Mouse (Mus musculus): ENCODE results near the gene Ttn. TPM values are rescaled to one million over a fixed set of nuclear protein-coding genes. Genes with fewer than 3 reads are reported as not detected.

Ttn gene
- total RNA-seq, 2 experiments from 2014 or later, result 1.1 to 2.0 TPM

DNA sequence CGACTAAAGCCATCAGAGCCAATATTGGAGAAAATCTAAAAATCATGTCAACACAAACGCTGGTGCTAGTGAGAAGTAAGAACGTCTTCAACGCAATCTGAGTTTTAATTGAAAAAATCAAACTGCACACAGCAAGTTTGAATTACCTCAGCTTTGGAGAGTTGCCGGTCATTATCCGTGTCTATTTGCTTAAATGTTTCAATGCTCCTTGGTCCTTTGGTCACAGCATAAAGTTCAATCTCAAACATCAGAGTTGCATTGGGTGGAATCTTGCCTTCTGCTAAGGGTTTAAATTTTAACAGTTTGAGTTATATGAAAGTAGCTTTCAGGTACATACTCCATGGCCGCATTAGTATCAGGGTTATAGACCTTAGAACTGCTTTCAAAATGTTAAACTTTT, 316.8 kb downstream of the Ttn start:
- DNase-seq (ENCODE audit: low spot score in 2 of 2), result no peak

DNA sequence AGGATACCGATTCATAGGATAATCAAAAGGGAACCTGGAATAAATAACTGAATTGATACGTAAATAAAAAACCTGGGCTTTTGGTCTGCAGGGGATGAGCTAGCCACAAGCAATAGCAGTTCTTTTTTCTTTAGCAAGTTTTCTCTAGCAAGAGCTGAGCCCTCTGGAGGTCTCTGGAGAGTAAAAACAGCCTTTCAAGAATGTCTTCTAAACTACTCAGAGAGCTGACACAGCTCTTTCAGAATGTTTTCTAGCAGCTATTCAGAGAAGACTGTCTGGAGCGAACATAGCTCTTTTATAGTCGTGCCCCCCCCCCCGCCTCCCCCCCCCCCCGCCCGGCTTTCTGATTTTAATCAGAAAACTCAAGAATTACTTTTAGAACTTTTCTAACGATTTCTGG, 322.9 kb downstream of the Ttn start:
- no peak for DNase-seq (ENCODE audit: low spot score in 2 of 2)

DNA sequence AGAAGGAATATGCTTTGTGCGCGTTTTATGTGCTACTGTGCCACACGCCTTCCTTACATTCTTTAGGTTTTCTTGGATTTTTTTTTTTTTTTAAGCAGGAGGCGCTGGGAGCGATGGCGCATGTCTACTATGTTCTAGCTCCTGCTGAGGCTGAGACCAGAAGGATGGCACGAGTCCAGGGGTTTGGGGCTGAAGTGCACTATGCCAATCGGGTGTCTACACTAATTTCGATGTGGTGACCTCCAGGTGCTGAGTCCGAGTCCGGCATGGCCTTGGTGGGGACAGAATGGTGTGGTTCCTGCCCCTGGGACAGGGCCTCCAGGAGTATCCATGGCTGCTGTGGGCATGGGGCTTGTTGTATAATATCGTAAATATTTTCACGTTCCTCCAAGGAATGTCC, 323.8 kb downstream of the Ttn start:
- DNase-seq (ENCODE audit: low spot score in 2 of 2), result no peak

DNA sequence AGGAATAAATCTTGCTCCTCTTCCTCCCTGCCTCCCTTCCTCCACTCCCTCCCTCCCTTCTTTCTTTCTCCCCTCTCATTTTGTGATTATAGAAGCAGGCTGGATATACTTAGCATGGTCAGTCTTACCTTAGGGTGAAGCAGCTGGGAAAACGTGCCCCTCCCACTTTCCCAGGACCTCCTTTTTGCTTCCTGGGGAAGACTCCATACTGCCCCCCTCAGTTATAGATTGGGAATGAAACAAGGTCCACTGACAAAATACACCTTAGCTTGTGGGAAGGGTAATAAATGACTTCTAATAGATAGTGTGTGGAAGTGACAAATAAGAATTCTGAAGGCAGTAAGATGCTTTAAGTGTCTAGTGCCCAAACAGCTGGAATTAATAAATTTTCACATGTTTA, 326.4 kb downstream of the Ttn start:
- DNase-seq (ENCODE audit: low spot score in 2 of 2), result no peak

DNA sequence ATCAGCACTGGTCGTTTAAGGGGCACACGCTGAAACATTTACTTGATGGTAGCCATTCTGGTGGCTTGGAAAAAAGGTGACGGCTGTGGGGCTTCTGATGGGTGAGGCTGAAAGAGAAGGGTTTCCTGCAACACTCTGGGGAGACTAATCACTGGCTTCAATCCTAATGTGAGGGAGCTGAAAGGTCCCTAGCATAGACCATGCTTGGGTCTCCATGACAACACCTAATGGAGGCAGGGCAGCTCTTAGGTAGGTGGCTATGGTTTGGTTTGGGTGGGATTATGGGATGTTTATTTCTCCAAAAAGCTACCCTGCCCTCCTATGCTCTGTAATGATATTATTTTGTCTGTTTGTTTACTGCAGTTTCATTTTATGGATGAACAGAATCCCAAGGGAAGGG, 326.9 kb downstream of the Ttn start:
- no peak for DNase-seq (ENCODE audit: low spot score in 2 of 2)

DNA sequence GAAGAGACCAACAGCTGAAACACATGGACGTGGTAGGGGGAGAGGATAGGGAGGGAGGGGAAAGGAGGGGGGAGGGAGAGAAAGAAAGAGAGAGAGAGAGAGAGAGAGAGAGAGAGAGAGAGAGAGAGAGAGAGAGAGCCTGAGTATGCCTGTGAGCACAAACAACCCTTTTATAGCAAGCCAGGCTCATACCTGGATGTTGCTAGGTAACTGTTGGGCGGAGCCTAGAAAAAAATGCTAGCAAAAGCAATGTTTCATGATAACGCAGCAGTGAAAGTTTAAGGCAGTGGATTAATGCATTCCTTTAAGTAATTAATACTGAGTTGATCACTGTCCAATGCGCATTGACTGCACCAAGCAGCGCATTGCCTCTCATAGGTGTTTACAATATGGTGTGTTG, 327.7 kb downstream of the Ttn start:
- DNase-seq (ENCODE audit: low spot score in 2 of 2), result no peak

Other genes with a start within 250 kb of the Ttn start
- 10 to 100 TPM; 18.4 to 23.0 TPM for gene Ccdc141, start 188.1 kb upstream of the Ttn start, total RNA-seq (2021)

Measured in layer of hippocampus, adult 18-20 months (tissue).